Mouse (Mus musculus) Patski (cell line): ENCODE measurements around the gene Mrm3. TPM values are rescaled to one million over a fixed set of nuclear protein-coding genes. Genes with fewer than 3 reads are reported as not detected.
A peak's percentile ranks its signal among the peaks of the same experiment; 100 is the strongest.

Source experiments
- ATAC-seq: fragments of 100-300 bp; one replicate; pipeline ENCODE4 v1.8.0; 2021
- CTCF ChIA-PET: fragments of 350-600 bp; sonication (Branson Sonifier 250); formaldehyde crosslinking; loops from one replicate; lab custom pipeline; 2022; ENCODE audit warnings: inconsistent platforms; lab: Charles Lee
- POLR2A ChIA-PET: fragments of 350-600 bp; sonication (Branson Sonifier 250); formaldehyde crosslinking; loops from one replicate; lab custom pipeline; 2022; ENCODE audit warnings: antibody characterized with exemption, inconsistent platforms; lab: Charles Lee
- DNase-seq: peaks from one replicate; pipeline ENCODE4 v3.0.0-alpha.2; 2011; ENCODE audit warnings: low read depth, low spot score
- H3K27me3 ChIP-seq: fragments of 371-371 bp; one replicate; pipeline ENCODE4 v1.5.1; 2021
- CTCF ChIP-seq: fragments of 100-300 bp; IDR thresholded peaks from one replicate; pipeline ENCODE4 v1.5.1; 2021
- in situ Hi-C: fragments of 300-500 bp; cut with MboI; formaldehyde crosslinking; loops from 3 replicates; pipeline ENCODE4 v1.11.1; 2018; ENCODE audit warnings: low pct_unique_long_range_greater_than_20kb, mixed read lengths
- polyA plus RNA-seq: library from polyadenylated mRNA; unstranded; gene quantifications from one replicate; pipeline ENCODE4 v1.2.3, GENCODE M21; 2021

The Mrm3 gene
- polyA plus RNA-seq, 1 experiment from 2014 or later = 15.4 TPM

DNA sequence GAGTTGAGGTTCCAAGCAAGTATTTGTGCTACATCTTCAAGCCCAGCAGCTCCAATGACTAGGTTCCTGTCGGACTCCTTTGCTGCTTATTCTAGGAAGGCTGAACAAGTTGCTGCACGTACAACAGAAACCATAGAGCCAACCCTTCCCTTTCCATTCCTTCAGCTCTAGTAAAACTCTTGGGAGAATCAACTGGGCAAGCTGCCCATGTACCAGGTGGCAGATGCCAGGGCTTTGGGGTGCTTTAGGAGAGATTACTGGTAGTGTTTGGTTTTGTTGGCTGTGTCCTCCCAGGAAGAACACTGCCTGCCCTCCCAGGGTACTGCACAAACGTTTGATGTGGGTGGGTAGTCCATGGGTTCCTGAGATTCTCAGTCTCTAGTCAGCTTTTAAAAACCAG is 8.5 kb downstream of the Mrm3 start:
- ChIA-PET POLR2A (interaction anchor here (2.1 kb wide), 1 partner anchor 147 kb away, joined by 6 read pairs; the partner anchor contains the start of gene Nxn), CTCF (interaction anchor here (2.0 to 6.7 kb wide), 3 partner anchors 140 to 154 kb away, joined by 8 to 45 read pairs (median 9); partner anchors contain the start of genes Nxn and Timm22)
- no peaks in the 10 kb centered on the region for H3K27me3 ChIP-seq
- ATAC-seq (no peak), DNase-seq (no peak)
- TF ChIP-seq CTCF = no peak
- in situ Hi-C loops = loop anchor here (5.0 kb wide), 2 partner anchors 60 to 150 kb away; no protein-coding TSS in a partner anchor

DNA sequence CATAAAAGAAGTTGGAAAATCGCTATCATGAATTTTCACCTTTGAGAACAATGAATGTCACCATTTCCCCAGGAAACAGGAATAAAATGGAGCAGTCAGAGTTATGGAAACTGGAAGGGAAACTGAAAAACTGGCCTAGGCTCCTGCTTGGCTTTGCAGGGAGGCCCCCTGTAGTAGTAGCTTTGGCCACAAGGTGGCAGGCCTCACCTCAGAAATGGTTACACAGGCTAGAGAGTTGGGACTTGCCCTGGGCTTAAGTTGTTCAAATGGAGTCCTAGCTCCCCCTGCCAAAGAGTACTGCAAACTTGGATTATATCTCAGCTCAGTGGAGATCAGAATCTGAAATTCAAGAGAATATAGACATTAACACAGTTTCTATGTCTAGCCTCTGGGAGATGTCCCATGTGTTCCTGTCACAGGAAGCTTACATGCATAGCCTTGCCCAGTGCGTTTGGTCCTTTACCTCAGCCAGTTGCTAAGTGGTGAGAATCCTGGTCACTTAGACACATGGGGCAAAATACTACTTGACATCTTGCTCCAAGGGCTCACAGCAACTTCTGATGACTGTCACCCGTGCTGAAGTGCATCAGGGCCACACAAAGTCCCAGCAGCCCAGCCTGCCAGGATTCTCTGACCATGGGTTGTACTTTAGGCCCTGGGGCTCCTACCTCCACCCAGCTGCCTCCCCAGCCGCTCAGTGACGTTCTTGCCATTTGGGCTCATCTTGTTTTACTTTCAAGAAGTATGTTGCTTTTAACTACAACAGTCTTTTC is 9.8 kb downstream of the Mrm3 start:
- DNase-seq (peak; percentile 42), ATAC-seq (peak; percentile 81)
- POLR2A ChIA-PET = interaction anchor here (1.1 kb wide), 2 partner anchors 13 to 146 kb away, joined by 3 to 5 read pairs; partner anchors contain the start of gene Nxn
- H3K27me3 ChIP-seq = no peaks in the 10 kb centered on the region
- TF ChIP-seq CTCF = peak; percentile 97
- in situ Hi-C loops = loop anchor here (5.0 kb wide), 2 partner anchors 59 to 149 kb away; no protein-coding TSS in a partner anchor
- CTCF ChIA-PET = interaction anchor here (0.6 to 6.7 kb wide), 22 partner anchors 9 to 155 kb away, joined by 3 to 45 read pairs (median 4); partner anchors contain the start of genes Nxn and Timm22

DNA sequence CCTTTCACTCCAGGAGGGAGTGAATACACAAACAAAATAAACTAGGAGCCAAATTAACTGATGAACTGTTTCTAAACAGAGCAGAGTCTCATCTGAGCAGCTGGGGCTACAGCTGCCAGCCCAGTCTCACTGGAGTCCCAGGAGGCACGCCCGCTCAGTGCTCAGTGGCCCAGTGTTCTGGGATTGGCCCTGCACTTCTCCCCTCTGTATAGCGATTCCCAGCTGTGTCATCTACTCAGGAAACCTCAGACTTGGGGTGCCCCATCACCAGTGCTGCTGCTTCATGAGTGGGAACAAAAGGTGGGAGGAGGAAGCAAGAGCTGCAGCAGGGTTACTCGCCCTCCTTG is 10.4 kb downstream of the Mrm3 start:
- no peak for TF ChIP-seq CTCF
- CTCF ChIA-PET = interaction anchor here (0.6 to 6.7 kb wide), 20 partner anchors 8 to 155 kb away, joined by 3 to 45 read pairs (median 4); partner anchors contain the start of genes Nxn and Timm22
- POLR2A ChIA-PET = interaction anchor here (1.1 kb wide), 2 partner anchors 12 to 145 kb away, joined by 3 to 5 read pairs; partner anchors contain the start of gene Nxn
- H3K27me3 ChIP-seq = no peaks in the 10 kb centered on the region
- in situ Hi-C loops = loop anchor here (5.0 kb wide), 2 partner anchors 58 to 148 kb away; no protein-coding TSS in a partner anchor
- no peak for ATAC-seq
- DNase-seq = no peak

DNA sequence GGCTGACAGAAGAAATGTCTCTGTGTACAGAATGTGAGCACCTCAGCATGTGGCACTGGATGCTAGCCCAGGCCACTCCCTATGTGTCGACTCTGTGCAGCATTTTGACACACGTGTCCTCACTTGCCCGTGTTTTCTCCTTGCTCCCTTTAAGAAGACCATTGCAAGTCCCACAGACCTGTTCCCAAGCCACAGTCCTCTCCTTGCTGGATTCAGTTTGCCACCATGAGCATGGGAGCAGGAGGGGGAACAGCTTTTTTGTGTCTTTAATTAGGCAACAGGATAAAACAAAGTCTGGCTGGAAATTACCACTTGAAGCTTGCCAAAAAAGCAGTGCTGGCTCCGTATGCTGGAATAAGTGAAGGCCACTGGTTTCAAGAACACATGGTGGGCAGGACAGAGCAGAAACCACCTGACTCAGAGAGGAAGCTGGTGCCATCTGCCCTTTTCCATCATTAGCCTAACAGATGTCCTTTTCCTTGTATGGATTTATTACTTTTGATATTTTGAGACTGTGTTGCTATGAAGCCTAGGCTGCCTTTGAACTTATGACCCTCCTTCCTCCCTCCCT is 12.0 kb downstream of the Mrm3 start:
- POLR2A ChIA-PET = interaction anchor here (1.2 kb wide), 2 partner anchors 62 to 143 kb away, joined by 3 read pairs; no protein-coding TSS in a partner anchor
- in situ Hi-C loops = no loop called here
- CTCF ChIA-PET = interaction anchor here (6.7 kb wide), 1 partner anchor 144 kb away, joined by 45 read pairs; the partner anchor contains the start of gene Nxn
- ATAC-seq (no peak), DNase-seq (no peak)
- no peaks in the 10 kb centered on the region for H3K27me3 ChIP-seq
- TF ChIP-seq CTCF = no peak

DNA sequence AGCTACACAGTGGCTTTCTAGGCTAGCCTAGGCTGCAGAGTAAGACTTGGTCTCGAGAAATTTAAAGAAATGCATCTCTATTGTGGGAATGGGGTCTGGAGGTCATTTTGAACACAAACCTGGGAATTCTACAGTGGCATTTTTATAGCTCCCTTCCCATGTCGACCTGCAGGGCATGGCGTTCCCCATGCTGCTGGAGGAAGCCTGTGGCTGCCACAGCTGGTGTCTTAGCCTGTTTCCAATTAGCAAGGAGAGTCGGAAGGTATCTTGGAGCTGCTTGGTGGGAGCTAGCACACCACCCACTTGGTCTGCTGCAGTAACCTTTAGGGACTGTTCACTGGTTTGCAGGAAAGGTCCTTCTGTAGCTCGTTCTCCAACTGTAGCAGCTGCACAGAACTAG is 12.6 kb downstream of the Mrm3 start:
- in situ Hi-C loops = no loop called here
- no peak for DNase-seq
- POLR2A ChIA-PET = interaction anchor here (0.9 to 1.2 kb wide), 3 partner anchors 61 to 142 kb away, joined by 3 read pairs; no protein-coding TSS in a partner anchor

DNA sequence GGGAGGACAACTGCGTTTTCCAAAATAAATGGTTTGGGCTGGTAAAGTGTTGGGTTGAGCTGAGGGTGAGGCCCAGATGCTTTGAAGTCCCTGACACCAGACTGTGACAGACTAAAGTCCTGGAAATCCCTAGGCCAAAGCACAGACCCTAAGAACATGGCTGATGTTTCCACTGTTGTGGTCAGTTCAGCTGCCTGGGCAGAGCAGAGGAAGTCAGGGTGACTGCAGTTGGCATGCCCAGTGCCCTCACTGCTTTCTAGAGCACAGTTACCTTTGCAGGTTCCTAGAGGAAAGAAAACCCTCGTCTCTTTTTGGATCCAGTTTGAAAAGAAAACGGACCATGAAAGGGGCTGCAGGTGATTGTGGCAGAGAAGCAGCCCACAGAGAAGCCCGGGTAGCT is 13.9 kb downstream of the Mrm3 start:
- ATAC-seq (no peak), DNase-seq (no peak)
- POLR2A ChIA-PET = no interaction called here
- CTCF ChIA-PET = interaction anchor here (1.4 to 6.7 kb wide), 2 partner anchors 12 to 142 kb away, joined by 4 to 45 read pairs; partner anchors contain the start of gene Nxn
- in situ Hi-C loops = no loop called here
- no peaks in the 10 kb centered on the region for H3K27me3 ChIP-seq
- no peak for TF ChIP-seq CTCF

More for the DNA sequence above, 12.6 kb downstream of the Mrm3 start:
- CTCF ChIA-PET = interaction anchor here (6.7 kb wide), 1 partner anchor 143 kb away, joined by 45 read pairs; the partner anchor contains the start of gene Nxn
- no peaks in the 10 kb centered on the region for H3K27me3 ChIP-seq
- no peak for ATAC-seq
- no peak for TF ChIP-seq CTCF

DNA sequence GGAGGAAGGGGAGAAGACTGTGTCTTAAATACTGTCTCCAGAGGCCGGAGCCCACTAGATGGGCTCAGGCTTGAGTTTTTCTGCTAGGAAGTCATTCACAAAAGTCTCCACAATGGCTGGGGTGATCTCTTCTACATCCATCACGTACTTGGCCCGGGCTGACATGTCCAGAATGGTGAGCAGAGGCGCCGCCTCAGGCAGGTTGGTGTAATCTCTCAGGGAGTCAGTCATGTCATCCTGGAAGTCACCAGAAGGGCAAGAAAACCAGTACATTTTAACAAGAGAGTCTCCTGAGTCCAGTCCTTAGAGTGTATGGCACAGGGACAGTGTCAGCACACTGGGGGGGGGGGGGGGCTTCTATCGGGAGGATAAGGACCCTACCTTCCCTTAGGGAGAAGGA is 15.0 kb downstream of the Mrm3 start:
- H3K27me3 ChIP-seq = no peaks in the 10 kb centered on the region
- ATAC-seq (no peak), DNase-seq (no peak)
- in situ Hi-C loops = no loop called here
- ChIA-PET POLR2A (no interaction called here), CTCF (no interaction called here)
- no peak for TF ChIP-seq CTCF

DNA sequence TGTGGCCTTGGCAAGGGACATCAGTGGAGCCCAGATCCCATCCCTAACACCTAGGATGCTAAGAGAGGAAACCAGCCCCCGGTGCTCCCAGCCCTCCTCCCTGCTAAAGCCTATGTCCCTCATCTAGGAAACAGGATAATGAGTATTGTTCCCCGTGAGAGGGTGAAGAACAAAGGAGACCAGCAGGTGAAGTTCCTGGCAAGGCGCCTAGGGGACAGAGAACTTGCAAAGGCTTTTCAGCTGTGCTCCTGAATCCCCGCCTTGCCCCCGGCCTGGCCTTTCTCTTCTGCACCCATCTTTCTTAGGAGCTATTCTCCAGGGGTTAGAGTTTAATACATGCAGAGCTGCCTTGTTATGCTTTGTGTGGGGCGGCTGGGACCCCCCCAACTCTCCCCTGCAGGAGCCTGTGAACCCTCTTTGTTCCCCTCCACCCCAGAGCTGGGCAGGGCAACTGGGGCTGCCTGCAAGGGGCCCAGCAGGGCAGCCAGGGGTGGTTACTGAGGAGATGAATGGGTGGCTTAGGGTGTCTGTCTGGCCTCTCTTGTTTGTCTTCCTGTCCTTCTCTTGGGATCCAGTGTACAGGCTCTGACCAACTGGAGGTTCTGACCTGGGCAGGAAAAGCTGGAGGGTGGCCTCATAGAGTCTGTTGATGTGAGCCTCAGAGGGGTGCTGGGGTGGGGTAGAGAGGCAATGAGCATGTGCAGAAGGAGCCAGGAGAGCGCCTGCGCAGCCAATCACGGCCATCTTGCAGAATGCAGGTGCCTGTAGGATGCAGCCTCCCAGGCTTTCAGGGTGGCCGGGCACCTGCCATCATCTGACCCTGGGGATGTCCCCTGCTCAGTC is 16.9 kb downstream of the Mrm3 start:
- no peak for TF ChIP-seq CTCF
- no peak for ATAC-seq
- ChIA-PET POLR2A (no interaction called here), CTCF (interaction anchor here (0.9 kb wide), 1 partner anchor 131 kb away, joined by 3 read pairs; no protein-coding TSS in a partner anchor)
- in situ Hi-C loops = no loop called here
- no peak for DNase-seq
- H3K27me3 ChIP-seq = no peaks in the 10 kb centered on the region

DNA sequence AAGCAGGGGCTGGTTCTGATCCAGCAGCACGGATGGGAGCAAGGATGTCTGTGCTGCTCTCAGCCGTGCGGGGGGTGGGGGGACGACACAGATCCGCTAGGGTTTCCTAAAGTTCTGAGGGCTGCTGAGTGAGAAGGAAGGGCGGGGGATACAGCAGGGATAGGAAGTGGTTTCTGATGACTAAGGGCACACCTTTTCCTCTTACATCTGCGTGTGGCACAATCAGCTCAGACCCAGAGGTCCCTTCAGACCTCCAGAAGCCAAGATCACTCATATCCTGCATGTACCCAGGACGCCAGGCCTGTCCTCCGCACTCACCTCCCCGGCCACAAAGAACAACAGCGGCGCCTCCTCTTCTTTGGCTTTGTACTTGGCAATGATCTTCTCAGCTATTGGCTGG is 17.7 kb downstream of the Mrm3 start:
- no peak for TF ChIP-seq CTCF
- ChIA-PET CTCF (no interaction called here), POLR2A (no interaction called here)
- H3K27me3 ChIP-seq = no peaks in the 10 kb centered on the region
- DNase-seq (no peak), ATAC-seq (no peak)
- in situ Hi-C loops = no loop called here
